Mouse (Mus musculus) urinary bladder, postnatal 36 days (tissue): ENCODE measurements at regions not wholly inside any gene's neighbourhood (a gene's known extent, or its start where the extent isn't known, plus 50 kb on each side); places are given as distances from the start of the nearest gene placed in this dataset.

ENCODE experiments used
- DNase-seq, 2 experiments: peaks; one replicate each; pipeline ENCODE4 v3.0.0; 2022; ENCODE audit warnings: low spot score in 2 of 2, mixed read lengths in 1 of 2

GRCm38 (mm10) chr8:112933815-112934214, 364.0 kb downstream of the Cntnap4 start:
- DNase-seq = no peak

- no peak for DNase-seq
Measured at GRCm38 (mm10) chr8:112935411-112935810, 365.6 kb downstream of the Cntnap4 start.

- peak in 1 of 2 experiments; percentile 44 for DNase-seq
Measured at GRCm38 (mm10) chr8:112935897-112936719, 366.3 kb downstream of the Cntnap4 start.

GRCm38 (mm10) chr8:112972418-112972817, 402.6 kb downstream of the Cntnap4 start:
- peak; percentile 46 to 48 for DNase-seq

- DNase-seq = no peak
Measured at GRCm38 (mm10) chr8:112975734-112976133, 405.9 kb downstream of the Cntnap4 start.

- DNase-seq = no peak
Measured at GRCm38 (mm10) chr8:112976312-112976711, 406.5 kb downstream of the Cntnap4 start.

GRCm38 (mm10) chr8:112993781-112994180, 423.9 kb downstream of the Cntnap4 start:
- no peak for DNase-seq

GRCm38 (mm10) chr8:113007356-113007755, 437.5 kb downstream of the Cntnap4 start:
- DNase-seq = no peak

- DNase-seq = no peak
Measured at GRCm38 (mm10) chr8:113028880-113029279, 459.0 kb downstream of the Cntnap4 start.

GRCm38 (mm10) chr8:113051770-113052473, 482.1 kb downstream of the Cntnap4 start:
- no peak for DNase-seq

GRCm38 (mm10) chr8:113065246-113066169, 495.7 kb downstream of the Cntnap4 start:
- DNase-seq = no peak

- DNase-seq = no peak
Measured at GRCm38 (mm10) chr8:113066170-113066708, 496.4 kb downstream of the Cntnap4 start.

GRCm38 (mm10) chr8:113083976-113084375, 514.1 kb downstream of the Cntnap4 start:
- no peak for DNase-seq

GRCm38 (mm10) chr8:113087586-113087985, 517.7 kb downstream of the Cntnap4 start:
- DNase-seq = no peak

GRCm38 (mm10) chr8:113111665-113112064, 523.7 kb upstream of the Mon1b start:
- no peak for DNase-seq

GRCm38 (mm10) chr8:113114165-113114700, 521.2 kb upstream of the Mon1b start:
- no peak for DNase-seq

GRCm38 (mm10) chr8:113117241-113117640, 518.1 kb upstream of the Mon1b start:
- no peak for DNase-seq

GRCm38 (mm10) chr8:113125586-113125985, 509.8 kb upstream of the Mon1b start:
- DNase-seq = no peak

- DNase-seq = no peak
Measured at GRCm38 (mm10) chr8:113137361-113137760, 498.0 kb upstream of the Mon1b start.

- no peak for DNase-seq
Measured at GRCm38 (mm10) chr8:113140021-113140420, 495.4 kb upstream of the Mon1b start.

GRCm38 (mm10) chr8:113141131-113141530, 494.3 kb upstream of the Mon1b start:
- DNase-seq = no peak
